Mouse (Mus musculus): Measurements from ENCODE around the gene Olfr212. TPM values are rescaled to one million over a fixed set of nuclear protein-coding genes. Genes with fewer than 3 reads are reported as not detected.
"Not testable (repeated sequence)": the region's sequence is repeated elsewhere in the genome, so short reads cannot be mapped to it uniquely, and the experiment has no call there.

Gene Olfr212
- polyA plus RNA-seq, 1 experiment from 2014 or later: not detected

DNA sequence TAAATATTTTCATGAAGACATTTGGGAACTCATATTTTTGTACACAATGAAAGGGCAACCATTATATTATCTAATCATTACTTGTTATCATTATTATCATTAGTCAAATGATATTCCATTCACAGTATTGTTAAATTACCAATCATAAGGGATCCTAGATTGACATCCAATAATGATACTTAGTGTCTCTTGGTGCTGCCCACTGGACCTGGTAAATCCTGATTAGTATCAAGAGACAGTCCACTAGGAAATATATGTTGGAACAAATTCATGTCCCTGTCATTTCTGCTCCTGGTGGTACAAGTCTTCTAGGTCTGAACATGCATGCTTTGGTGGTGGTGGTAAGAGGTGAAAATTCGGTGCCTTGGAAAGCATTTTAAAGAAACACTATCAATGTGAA is 31.8 kb downstream of the Olfr212 start, which contains the start of gene Olfr213:
Gene Olfr213 (plus strand): TSS at position 301 of the 400 bp plus-strand sequence.
- 85% methylated on average over 1 of the region's 1 CpGs for WGBS
- no peak within 1 kb of the TSS for H3K4me3 ChIP-seq (replicated peaks)

DNA sequence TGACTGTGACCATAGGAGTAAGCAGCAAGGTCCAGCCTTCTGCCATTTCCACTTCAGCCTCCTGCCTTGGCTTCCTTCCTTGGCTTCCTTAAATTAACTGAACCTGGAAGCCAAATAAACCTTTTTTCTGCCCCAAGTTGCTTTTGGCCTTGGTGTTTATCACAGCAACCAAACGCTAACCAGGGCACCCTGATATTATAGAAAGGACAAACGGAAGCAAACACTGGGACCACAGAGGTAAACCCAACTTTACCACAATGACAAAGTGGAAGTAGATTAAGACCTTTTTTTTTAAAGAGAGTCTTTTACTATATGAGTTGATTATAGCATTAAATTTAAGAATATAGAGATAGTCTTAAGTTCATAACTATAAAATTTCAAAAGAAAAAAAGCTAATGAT is 36.2 kb downstream of the Olfr212 start:
- no peak overlapping the region for H3K4me2 ChIP-seq (replicated peaks)
- no peak overlapping the region for H3K27ac ChIP-seq (replicated peaks)
- H3K4me1 ChIP-seq: no peaks in the 10 kb centered on the region
- 85% methylated on average over 2 of the region's 2 CpGs for WGBS
- no peaks in the 10 kb centered on the region for H3K27me3 ChIP-seq
- H3K9ac ChIP-seq: no peak overlapping the region
- no peak overlapping the region for H3K4me3 ChIP-seq (replicated peaks)
- H3K36me3 ChIP-seq: no peaks in the 10 kb centered on the region
- no peaks in the 10 kb centered on the region for H3K9me3 ChIP-seq (replicated peaks)
- ATAC-seq (ENCODE audit: insufficient number of reproducible peaks, low FRiP score, low TSS enrichment, low read depth): no peak

More for the DNA sequence above, 31.8 kb downstream of the Olfr212 start, which contains the start of gene Olfr213:
- H3K9me3 ChIP-seq (replicated peaks): no peaks in the 10 kb centered on the region
- H3K4me2 ChIP-seq (replicated peaks): no peak within 1 kb of the TSS
- no peak within 1 kb of the TSS for H3K9ac ChIP-seq
- no peak within 1 kb of the TSS for H3K27ac ChIP-seq (replicated peaks)
- H3K36me3 ChIP-seq: no peaks in the 10 kb centered on the region
- ATAC-seq (ENCODE audit: insufficient number of reproducible peaks, low FRiP score, low TSS enrichment, low read depth): no peak
- no peaks in the 10 kb centered on the region for H3K27me3 ChIP-seq
- no peaks in the 10 kb centered on the region for H3K4me1 ChIP-seq

DNA sequence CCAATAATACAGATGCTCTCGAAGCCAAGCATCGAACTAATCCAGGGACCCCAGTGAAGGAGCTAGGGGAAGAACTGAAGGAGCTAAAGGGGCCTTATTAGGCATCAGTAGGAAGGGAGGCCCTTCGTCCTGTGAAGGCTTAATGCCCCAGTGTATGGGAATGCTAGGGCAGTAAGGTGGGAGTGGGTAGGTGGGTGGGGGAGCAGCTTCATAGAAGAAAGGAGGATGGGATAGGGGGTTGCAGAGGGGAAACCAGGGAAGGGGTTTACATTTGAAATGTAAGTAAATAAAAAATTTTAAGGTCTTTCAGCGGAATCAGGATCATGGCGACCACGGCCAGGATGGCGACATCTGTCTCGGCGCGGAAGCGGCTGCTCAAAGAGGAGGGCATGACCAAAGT is 44.5 kb downstream of the Olfr212 start, which contains the start of gene Gm5580:
Gene Gm5580 (plus strand): TSS at position 301 of the 400 bp plus-strand sequence.
- H3K4me1 ChIP-seq; ATAC-seq (ENCODE audit: insufficient number of reproducible peaks, low FRiP score, low TSS enrichment, low read depth); H3K9ac ChIP-seq; H3K9me3 ChIP-seq (replicated peaks); H3K4me3 ChIP-seq (replicated peaks); H3K36me3 ChIP-seq; H3K4me2 ChIP-seq (replicated peaks); H3K27me3 ChIP-seq; H3K27ac ChIP-seq (replicated peaks): not testable (repeated sequence)
- WGBS: 94% methylated on average over 11 of the region's 11 CpGs

DNA sequence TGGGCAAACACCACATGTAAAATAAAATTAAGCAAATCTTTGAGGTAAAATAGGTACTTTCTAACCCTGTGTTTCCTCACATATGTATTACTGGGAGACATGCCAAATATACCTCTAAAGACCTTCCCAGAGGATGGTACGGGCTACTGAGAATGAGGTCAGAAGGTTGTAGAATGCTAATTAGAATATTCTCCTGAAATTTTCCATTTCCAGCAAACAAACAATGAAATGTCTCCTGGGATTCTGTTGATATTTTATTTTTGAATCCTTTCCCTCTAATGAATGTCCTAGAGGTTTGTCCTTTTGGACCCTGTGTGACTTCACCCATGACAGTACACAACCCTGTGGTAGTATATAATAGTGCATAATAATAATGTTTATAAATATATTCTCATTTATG is 47.6 kb downstream of the Olfr212 start, which contains the start of gene Olfr214:
Gene Olfr214 (plus strand): TSS at position 301 of the 400 bp plus-strand sequence.
- no peak within 1 kb of the TSS for H3K27ac ChIP-seq (replicated peaks)
- no peak within 1 kb of the TSS for H3K9ac ChIP-seq
- no peaks in the 10 kb centered on the region for H3K36me3 ChIP-seq
- H3K4me3 ChIP-seq (replicated peaks): no peak within 1 kb of the TSS
- no peaks in the 10 kb centered on the region for H3K27me3 ChIP-seq
- 63% methylated on average over 1 of the region's 1 CpGs for WGBS
- H3K4me1 ChIP-seq: no peaks in the 10 kb centered on the region
- H3K4me2 ChIP-seq (replicated peaks): no peak within 1 kb of the TSS
- no peak for ATAC-seq (ENCODE audit: insufficient number of reproducible peaks, low FRiP score, low TSS enrichment, low read depth)
- no peaks in the 10 kb centered on the region for H3K9me3 ChIP-seq (replicated peaks)

DNA sequence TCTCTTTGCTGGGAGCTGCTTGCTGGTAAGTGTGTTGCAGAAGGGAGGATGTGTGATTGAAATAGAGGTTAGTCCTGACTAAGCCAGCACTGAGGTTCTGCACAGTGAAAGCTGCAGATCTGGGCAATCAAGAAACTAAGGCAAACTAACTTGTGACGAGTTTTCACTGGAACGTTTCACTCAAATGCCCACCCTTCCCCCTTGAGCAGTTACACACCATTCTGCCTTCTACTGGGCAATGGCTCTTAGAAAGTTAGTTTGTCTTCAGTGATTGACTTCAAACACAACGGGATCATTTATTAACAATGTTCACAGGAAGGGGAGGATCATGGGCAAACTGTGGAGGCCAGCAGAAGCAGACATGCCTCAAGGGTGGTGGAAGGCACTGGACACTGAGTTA is 48.6 kb downstream of the Olfr212 start:
- Histone ChIP-seq H3K36me3 (no peaks in the 10 kb centered on the region), H3K4me3 (replicated peaks) (no peak overlapping the region), H3K4me1 (no peaks in the 10 kb centered on the region), H3K9me3 (replicated peaks) (no peaks in the 10 kb centered on the region), H3K9ac (no peak overlapping the region), H3K27me3 (no peaks in the 10 kb centered on the region), H3K27ac (replicated peaks) (no peak overlapping the region), H3K4me2 (replicated peaks) (no peak overlapping the region)
- no peak for ATAC-seq (ENCODE audit: insufficient number of reproducible peaks, low FRiP score, low TSS enrichment, low read depth)
- WGBS: 67% methylated on average over 3 of the region's 3 CpGs

Other genes starting within 250 kb of the Olfr212 start
- gene Zfand4, start 242.3 kb upstream of the Olfr212 start, polyA plus RNA-seq (2015; fragmentation: Nextera tagmentation; extraction: Ambion mirVana): 7.1 and 10.3 TPM in 2 replicates
- 30.1 and 30.5 TPM in 2 replicates for gene March8, start 168.5 kb upstream of the Olfr212 start, polyA plus RNA-seq (2015; fragmentation: Nextera tagmentation; extraction: Ambion mirVana)
- 2.3 TPM in 2 replicates for gene Alox5, start 45.3 kb upstream of the Olfr212 start, polyA plus RNA-seq (2015; fragmentation: Nextera tagmentation; extraction: Ambion mirVana)
- not detected in 2 replicates for gene Olfr211, start 17.4 kb upstream of the Olfr212 start, polyA plus RNA-seq (2015; fragmentation: Nextera tagmentation; extraction: Ambion mirVana)
- not detected in 2 replicates for gene Olfr213, start 31.9 kb downstream of the Olfr212 start, polyA plus RNA-seq (2015; fragmentation: Nextera tagmentation; extraction: Ambion mirVana)
- 0.31 and 1.2 TPM in 2 replicates for gene Gm5580, start 44.6 kb downstream of the Olfr212 start, polyA plus RNA-seq (2015; fragmentation: Nextera tagmentation; extraction: Ambion mirVana)
- not detected in 2 replicates for gene Olfr214, start 47.7 kb downstream of the Olfr212 start, polyA plus RNA-seq (2015; fragmentation: Nextera tagmentation; extraction: Ambion mirVana)
- gene Olfr215, start 77.7 kb downstream of the Olfr212 start, polyA plus RNA-seq (2015; fragmentation: Nextera tagmentation; extraction: Ambion mirVana): not detected in 2 replicates
- 138 and 139 TPM in 2 replicates for gene Zfp422, start 122.5 kb downstream of the Olfr212 start, polyA plus RNA-seq (2015; fragmentation: Nextera tagmentation; extraction: Ambion mirVana)
- 31.0 and 31.8 TPM in 2 replicates for gene Depp1, start 144.1 kb downstream of the Olfr212 start, polyA plus RNA-seq (2015; fragmentation: Nextera tagmentation; extraction: Ambion mirVana)
- gene Rassf4, start 167.4 kb downstream of the Olfr212 start, polyA plus RNA-seq (2015; fragmentation: Nextera tagmentation; extraction: Ambion mirVana): 14.1 and 14.8 TPM in 2 replicates
- gene Tmem72, start 210.4 kb downstream of the Olfr212 start, polyA plus RNA-seq (2015; fragmentation: Nextera tagmentation; extraction: Ambion mirVana): 0.05 and 0.15 TPM in 2 replicates